Mouse (Mus musculus) hindbrain, postnatal 0 days (tissue): Measurements from ENCODE around the gene Emc6. TPM values are rescaled to one million over a fixed set of nuclear protein-coding genes. Genes with fewer than 3 reads are reported as not detected.
A peak's percentile ranks its signal among the peaks of the same experiment; 100 is the strongest.

Source experiments
- ATAC-seq: fragments of 200-750 bp; cut with Nextera tagmentation; 2 replicates; pipeline ENCODE4 v1.8.0; 2017; ENCODE audit warnings: mild to moderate bottlenecking, moderate TSS enrichment, moderate library complexity
- DNase-seq: peaks from one replicate; pipeline ENCODE4 v3.0.0-alpha.2; 2015; ENCODE audit warnings: low spot score
- H3K27ac ChIP-seq: fragments of 300-500 bp; sonication (generic); 2 replicates; pipeline ENCODE4 v1.5.1; 2014; ENCODE audit warnings: mild to moderate bottlenecking
- H3K27me3 ChIP-seq: fragments of 300-500 bp; sonication (generic); 2 replicates; pipeline ENCODE4 v1.6.1; 2014; ENCODE audit warnings: low read length, mixed read lengths; ENCODE audit not compliant: insufficient read depth
- H3K36me3 ChIP-seq: fragments of 300-500 bp; sonication (generic); 2 replicates; pipeline ENCODE4 v1.6.1; 2014; ENCODE audit warnings: low read length, mixed read lengths; ENCODE audit not compliant: insufficient read depth
- H3K4me1 ChIP-seq: fragments of 300-500 bp; sonication (generic); 2 replicates; pipeline ENCODE4 v1.6.1; 2014; ENCODE audit warnings: antibody characterized with exemption, low read length, mixed read lengths; ENCODE audit not compliant: insufficient read depth
- H3K4me2 ChIP-seq: fragments of 300-500 bp; sonication (generic); 2 replicates; pipeline ENCODE4 v1.6.1; 2014; ENCODE audit warnings: low read depth, mild to moderate bottlenecking, low read length, moderate library complexity, mixed read lengths
- H3K4me3 ChIP-seq: fragments of 300-500 bp; sonication (generic); 2 replicates; pipeline ENCODE4 v1.5.1; 2014; ENCODE audit warnings: low read length
- H3K9ac ChIP-seq: fragments of 300-500 bp; sonication (generic); replicated peaks from 2 replicates; pipeline ENCODE4 v1.6.1; 2014; ENCODE audit warnings: mild to moderate bottlenecking, low read length, moderate library complexity, mixed read lengths
- H3K9me3 ChIP-seq: fragments of 300-500 bp; sonication (generic); 2 replicates; pipeline ENCODE4 v1.6.1; 2016; ENCODE audit warnings: low read length, mixed read lengths
- CTCF ChIP-seq: IDR thresholded peaks from 2 replicates; pipeline ENCODE4 v1.5.1; 2016; ENCODE audit warnings: antibody characterized with exemption, control low read depth, low read depth
- WGBS: fragments of 180-500 bp; shearing (Covaris S2); extraction: QIAGEN DNeasy Blood & Tissue Kit; methylation state at CpG from one replicate; pipeline ENCODE4 v1.1.7; 2014; 5-methylcytosine and 5-hydroxymethylcytosine counted together
- polyA plus RNA-seq: library from polyadenylated mRNA; unstranded; fragments of >200 nt; fragmentation: Nextera tagmentation; extraction: Ambion mirVana; gene quantifications from 2 replicates; pipeline ENCODE4 v1.2.1, GENCODE M21; 2015
- total RNA-seq: library from RNA; depleted of rRNA; stranded (reverse); fragments of >200 nt; gene quantifications from 2 replicates; pipeline ENCODE4 v1.2.3, GENCODE M21; 2014

The Emc6 gene
- total and polyA plus RNA-seq, 2 experiments from 2014 or later: 156 to 188 TPM

DNA sequence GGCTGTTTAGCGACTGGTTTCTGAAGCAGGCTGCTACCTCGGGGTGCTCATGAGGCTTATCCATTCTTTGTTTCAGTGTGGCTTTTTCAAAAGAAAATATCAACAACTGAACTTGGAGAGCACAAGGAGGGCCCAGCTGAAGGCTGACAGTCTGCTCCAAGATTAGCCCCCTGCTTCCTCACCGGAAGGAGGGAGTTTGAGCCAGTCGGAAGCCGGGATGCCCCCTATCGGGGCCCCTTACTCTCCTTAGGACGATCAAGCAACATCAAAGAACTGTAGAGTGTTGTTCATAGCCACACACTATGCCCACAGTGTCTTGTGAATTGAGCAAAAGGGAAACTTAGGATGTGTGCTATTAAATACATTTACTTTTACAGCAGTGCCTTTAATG is 29.9 kb downstream of the Emc6 start:
- Histone ChIP-seq H3K36me3 (no peaks in the 10 kb centered on the region), H3K27me3 (no peaks in the 10 kb centered on the region), H3K9ac (no peak overlapping the region), H3K4me2 (no peak overlapping the region), H3K27ac (no peak overlapping the region), H3K9me3 (no peaks in the 10 kb centered on the region), H3K4me3 (no peak overlapping the region), H3K4me1 (no peaks in the 10 kb centered on the region)
- WGBS: 45% methylated on average over 7 of the region's 7 CpGs
- no peak for TF ChIP-seq CTCF
- ATAC-seq (no peak), DNase-seq (no peak)

DNA sequence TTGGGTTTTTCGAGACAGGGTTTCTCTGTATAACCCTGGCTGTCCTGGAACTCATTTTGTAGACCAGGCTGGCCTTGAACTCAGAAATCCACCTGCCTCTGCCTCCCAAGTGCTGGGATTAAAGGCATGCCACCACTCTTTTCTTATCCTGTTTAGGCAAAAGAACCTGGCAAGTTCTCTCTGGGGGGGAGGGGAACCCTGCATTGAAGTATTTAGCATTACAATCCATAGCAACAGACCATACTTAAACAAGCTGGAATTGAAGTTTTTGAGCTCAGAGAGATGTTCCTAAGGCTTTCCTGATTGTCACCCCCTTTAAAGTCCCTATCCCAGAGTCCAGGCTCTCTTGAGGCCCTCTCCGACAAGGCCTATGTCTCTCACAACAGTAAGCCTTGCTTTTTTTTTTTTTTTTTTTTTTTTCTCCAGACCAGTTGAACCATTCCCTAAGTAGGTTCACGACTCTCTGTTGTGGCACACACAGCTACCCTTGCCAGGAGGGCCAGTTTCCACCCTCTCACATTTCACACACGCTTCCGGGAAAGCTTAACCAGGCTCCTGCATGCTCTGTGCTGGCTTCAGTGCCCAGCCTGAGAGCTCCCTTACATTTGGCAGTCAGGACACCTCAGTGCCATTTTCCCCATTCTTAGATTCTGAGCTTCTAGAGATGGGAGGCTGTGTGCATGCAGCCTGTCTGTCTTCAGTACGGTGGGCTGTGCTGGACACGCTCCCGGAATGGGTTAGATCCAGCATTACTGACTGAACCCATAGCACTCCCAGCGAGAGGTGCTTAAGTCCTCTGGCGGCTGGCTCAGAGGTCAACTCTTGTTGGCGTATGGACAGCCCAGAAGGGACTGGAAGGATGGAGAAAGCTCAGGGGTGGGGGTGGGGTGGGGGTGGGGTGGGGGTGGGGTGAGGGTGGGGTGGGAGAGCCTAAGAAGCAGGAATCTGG is 30.5 kb downstream of the Emc6 start:
- H3K4me2 ChIP-seq: no peak overlapping the region
- DNase-seq (no peak), ATAC-seq (no peak)
- no peaks in the 10 kb centered on the region for H3K36me3 ChIP-seq
- H3K27me3 ChIP-seq: no peaks in the 10 kb centered on the region
- WGBS: 53% methylated on average over 11 of the region's 11 CpGs
- no peaks in the 10 kb centered on the region for H3K9me3 ChIP-seq
- H3K27ac ChIP-seq: no peak overlapping the region
- no peak overlapping the region for H3K9ac ChIP-seq
- H3K4me3 ChIP-seq: no peak overlapping the region
- H3K4me1 ChIP-seq: no peaks in the 10 kb centered on the region
- TF ChIP-seq CTCF: no peak

DNA sequence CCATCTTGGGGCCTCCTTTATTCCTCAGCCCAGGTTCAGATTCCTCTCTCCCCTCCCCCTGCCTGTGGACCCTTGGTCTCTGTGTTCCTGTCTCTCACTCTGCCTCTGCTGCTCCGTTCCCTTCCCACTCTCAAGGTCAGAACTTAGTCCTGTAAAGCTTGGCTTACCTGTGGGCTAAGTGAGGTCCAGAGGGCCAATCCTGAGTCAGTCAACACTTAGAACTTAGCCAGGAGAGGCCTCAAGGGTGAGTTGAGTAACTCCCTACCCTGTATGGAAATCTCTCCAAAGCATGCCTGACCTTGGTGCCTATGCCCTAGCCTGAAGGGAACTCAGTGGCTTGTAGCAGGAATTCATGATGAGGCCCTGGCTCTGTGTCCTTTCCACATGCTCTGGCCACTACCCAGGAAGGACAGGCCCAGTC is 32.6 kb downstream of the Emc6 start:
- H3K4me3 ChIP-seq: no peak overlapping the region
- H3K27ac ChIP-seq: no peak overlapping the region
- H3K36me3 ChIP-seq: no peaks in the 10 kb centered on the region
- no peak for TF ChIP-seq CTCF
- no peaks in the 10 kb centered on the region for H3K9me3 ChIP-seq
- no peaks in the 10 kb centered on the region for H3K4me1 ChIP-seq
- DNase-seq (no peak), ATAC-seq (no peak)
- H3K4me2 ChIP-seq: no peak overlapping the region
- no peak overlapping the region for H3K9ac ChIP-seq
- WGBS: 70% methylated on average over 1 of the region's 1 CpGs
- H3K27me3 ChIP-seq: no peaks in the 10 kb centered on the region

DNA sequence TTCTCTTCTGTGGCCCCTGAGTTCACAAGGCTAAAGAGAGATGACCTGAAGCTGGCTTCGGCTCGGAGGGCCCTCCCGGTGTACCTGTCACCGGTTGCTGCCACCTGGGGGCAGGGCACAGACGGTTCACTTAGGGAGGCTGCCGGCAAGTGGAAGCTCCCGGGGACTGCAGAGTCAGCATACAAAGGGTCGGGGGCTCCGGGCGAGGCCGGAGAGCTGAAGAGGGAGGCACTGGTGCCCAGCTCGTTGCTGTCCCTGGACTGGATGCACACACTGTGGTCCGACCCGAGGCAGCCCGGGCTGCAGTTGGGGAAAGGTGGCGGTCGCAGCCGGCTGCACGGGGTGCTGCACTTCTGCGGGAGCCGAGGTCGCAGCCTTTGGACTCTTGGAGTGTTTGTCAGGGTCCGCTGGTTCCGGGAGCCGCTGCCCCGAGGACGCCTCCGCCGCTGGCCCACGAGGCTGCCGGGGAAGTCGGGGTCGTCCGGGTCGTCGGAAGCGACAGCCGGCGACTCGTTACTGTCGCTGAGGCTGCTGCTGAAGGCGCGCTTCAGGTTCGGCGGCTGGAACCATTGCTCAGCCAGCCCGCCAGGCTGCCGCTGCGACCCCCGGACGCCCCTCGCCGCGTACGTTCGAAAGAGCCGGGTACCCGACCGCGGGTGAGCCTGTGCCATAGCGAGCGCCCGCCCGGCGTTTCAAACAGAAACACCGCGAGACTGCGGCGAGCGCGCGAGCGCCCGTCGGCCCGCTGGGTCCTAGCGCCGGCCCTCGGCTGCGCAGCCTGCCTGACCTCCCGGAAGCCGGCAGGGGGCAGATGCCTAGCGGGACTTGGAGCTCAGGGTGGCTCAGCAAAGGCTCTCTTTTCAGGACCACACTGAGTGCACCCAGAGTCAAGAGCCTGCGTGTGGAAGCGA is 39.0 kb downstream of the Emc6 start, which contains the start of gene Haspin:
Gene Haspin (minus strand): TSS at position 704 of the 911 bp plus-strand sequence.
- ATAC-seq: peak; percentile 96
- no peaks in the 10 kb centered on the region for H3K27me3 ChIP-seq
- WGBS: 1% methylated on average over 84 of the region's 84 CpGs
- TF ChIP-seq CTCF: peak; percentile 82
- peak; percentile 96 for DNase-seq
- no peak within 1 kb of the TSS for H3K27ac ChIP-seq
- H3K36me3 ChIP-seq: no peaks in the 10 kb centered on the region
- peak within 1 kb of the TSS; percentile 50 for H3K9ac ChIP-seq
- H3K4me3 ChIP-seq: peak within 1 kb of the TSS; percentile 79
- peaks cover 4% of the 10 kb centered on the region; the same call in 1 of the 2 replicates for H3K4me1 ChIP-seq
- H3K9me3 ChIP-seq: no peaks in the 10 kb centered on the region
- peak within 1 kb of the TSS; percentile 72 for H3K4me2 ChIP-seq

DNA sequence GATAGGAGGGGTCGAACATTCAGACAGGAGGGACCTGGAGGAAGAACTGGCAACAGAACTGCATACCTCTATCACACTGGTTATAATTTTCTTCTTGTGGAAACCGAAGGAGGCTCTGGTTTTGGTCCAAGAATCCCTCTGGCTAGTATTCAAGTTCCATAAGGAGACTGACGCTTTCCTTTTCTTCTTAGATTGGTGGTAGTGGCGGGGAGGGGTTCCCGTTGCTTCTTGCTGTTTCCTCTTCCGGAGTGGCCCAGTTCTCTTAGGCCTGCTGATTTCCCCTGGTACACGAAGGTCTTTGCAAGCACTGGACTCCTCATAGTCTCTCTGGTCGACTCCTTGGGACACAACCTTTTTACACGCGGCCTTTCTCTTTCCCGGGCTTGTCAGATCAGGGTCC is 39.7 kb downstream of the Emc6 start:
- H3K9ac ChIP-seq: peak overlapping the region; percentile 50; the same call in 1 of the 2 replicates
- WGBS: 37% methylated on average over 11 of the region's 11 CpGs
- peak overlapping the region; percentile 79 for H3K4me3 ChIP-seq
- H3K4me1 ChIP-seq: peaks cover 4% of the 10 kb centered on the region; the same call in 1 of the 2 replicates
- TF ChIP-seq CTCF: no peak
- ATAC-seq (no peak), DNase-seq (peak; percentile 3)
- no peaks in the 10 kb centered on the region for H3K9me3 ChIP-seq
- peak overlapping the region; percentile 72 for H3K4me2 ChIP-seq
- H3K27ac ChIP-seq: no peak overlapping the region
- H3K36me3 ChIP-seq: no peaks in the 10 kb centered on the region
- H3K27me3 ChIP-seq: no peaks in the 10 kb centered on the region

DNA sequence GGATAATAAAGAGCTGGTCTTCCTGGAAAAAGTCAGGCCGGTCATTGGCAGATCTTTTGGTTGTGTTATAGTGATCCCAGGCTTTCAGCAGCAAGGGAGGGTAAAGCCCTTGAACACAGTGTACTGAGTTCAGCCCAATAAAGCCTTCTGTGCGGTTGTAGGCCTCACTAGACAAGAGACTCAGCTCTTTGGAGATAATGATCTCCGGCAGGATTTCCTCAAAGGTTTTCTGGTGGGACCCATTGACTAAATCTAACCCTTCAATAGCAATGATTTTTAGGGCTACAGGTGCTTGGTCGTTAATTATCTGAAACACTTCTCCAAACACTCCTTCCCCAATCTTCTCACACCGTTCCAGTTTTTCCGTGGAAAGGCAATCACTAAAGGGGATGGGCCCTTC is 40.2 kb downstream of the Emc6 start:
- no peak for TF ChIP-seq CTCF
- no peak for ATAC-seq
- no peak overlapping the region for H3K4me3 ChIP-seq
- 91% methylated on average over 6 of the region's 6 CpGs for WGBS
- no peak overlapping the region for H3K9ac ChIP-seq
- peaks cover 4% of the 10 kb centered on the region; the same call in 1 of the 2 replicates for H3K4me1 ChIP-seq
- H3K27ac ChIP-seq: no peak overlapping the region
- H3K36me3 ChIP-seq: no peaks in the 10 kb centered on the region
- H3K9me3 ChIP-seq: no peaks in the 10 kb centered on the region
- no peak for DNase-seq
- H3K4me2 ChIP-seq: peak overlapping the region; percentile 72
- no peaks in the 10 kb centered on the region for H3K27me3 ChIP-seq
